Mouse (Mus musculus) bone marrow, adult 2 months (tissue): ENCODE data around the gene Tmem210. TPM values are rescaled to one million over a fixed set of nuclear protein-coding genes. Genes with fewer than 3 reads are reported as not detected.

Experiments
- H3K27ac ChIP-seq: fragments of 200-500 bp; 2 replicates; pipeline ENCODE4 v1.5.1; 2012; ENCODE audit warnings: low read depth, mild to moderate bottlenecking, control low read depth, inconsistent platforms, low read length; ENCODE audit not compliant: control insufficient read depth, poor library complexity, insufficient read depth
- H3K4me1 ChIP-seq: fragments of 200-500 bp; 2 replicates; pipeline ENCODE4 v1.6.1; 2011; ENCODE audit warnings: low read length; ENCODE audit not compliant: control insufficient read depth, insufficient read depth
- H3K4me3 ChIP-seq: fragments of 200-500 bp; replicated peaks from 2 replicates; pipeline ENCODE3; 2011; ENCODE audit warnings: mild to moderate bottlenecking, low read depth, low read length, control low read depth; ENCODE audit not compliant: control insufficient read depth
- CTCF ChIP-seq: fragments of 200-500 bp; IDR thresholded peaks from 2 replicates; pipeline ENCODE4 v1.5.1; 2011; ENCODE audit warnings: low read length, control low read depth; ENCODE audit not compliant: control insufficient read depth, insufficient read depth
- POLR2A ChIP-seq: fragments of 200-500 bp; IDR thresholded peaks from 2 replicates; pipeline ENCODE4 v1.6.1; 2011; ENCODE audit warnings: low read depth, mild to moderate bottlenecking, control low read depth, low read length, borderline replicate concordance; ENCODE audit not compliant: control insufficient read depth
- WGBS: fragments of 180-500 bp; shearing (Covaris S2); methylation state at CpG from one replicate; pipeline ENCODE4 v1.1.7; 2018; 5-methylcytosine and 5-hydroxymethylcytosine counted together
- polyA plus RNA-seq: library from polyadenylated mRNA; stranded (reverse); fragments of >200 nt; gene quantifications from 2 replicates; pipeline ENCODE4 v1.2.4, GENCODE M21; 2011; ENCODE audit warnings: low replicate concordance; ENCODE audit not compliant: missing spikeins, insufficient read depth, insufficient read length

The Tmem210 gene
- polyA plus RNA-seq, 1 experiment, result not detected

- H3K4me3 ChIP-seq, result no peak overlapping the region
- no peak overlapping the region for H3K27ac ChIP-seq
- TF ChIP-seq CTCF, result no peak
- TF ChIP-seq POLR2A, result no peak
- 42% methylated on average over 9 of the region's 9 CpGs for WGBS
- peaks cover 4% of the 10 kb centered on the region; the same call in 1 of the 2 replicates for H3K4me1 ChIP-seq
Measured at GRCm38 (mm10) chr2:25331470-25331869, 43.5 kb downstream of the Tmem210 start.

- TF ChIP-seq CTCF (peak; percentile 37; the same call in 1 of the 2 replicates), POLR2A (peak; percentile 86)
- H3K27ac ChIP-seq, result peak within 1 kb of the TSS; percentile 79
- peak within 1 kb of the TSS; percentile 82 for H3K4me3 ChIP-seq
- under 1% methylated on average over 78 of the region's 78 CpGs for WGBS
- H3K4me1 ChIP-seq, result peaks cover 4% of the 10 kb centered on the region; the same call in 1 of the 2 replicates
Measured at GRCm38 (mm10) chr2:25332286-25333160, 44.6 kb downstream of the Tmem210 start, which contains the start of gene Man1b1. Gene Man1b1, plus strand, starts transcription at chr2:25332338.

GRCm38 (mm10) chr2:25333569-25333968 is 45.6 kb downstream of the Tmem210 start:
- Histone ChIP-seq H3K27ac (no peak overlapping the region), H3K4me3 (peak overlapping the region; percentile 2), H3K4me1 (peaks cover 4% of the 10 kb centered on the region; the same call in 1 of the 2 replicates)
- no peak for TF ChIP-seq CTCF
- TF ChIP-seq POLR2A, result no peak
- WGBS, result 76% methylated on average over 2 of the region's 2 CpGs

- no peak overlapping the region for H3K27ac ChIP-seq
- H3K4me3 ChIP-seq, result no peak overlapping the region
- TF ChIP-seq CTCF (no peak), POLR2A (no peak)
- 55% methylated on average over 6 of the region's 6 CpGs for WGBS
- peaks cover 2% of the 10 kb centered on the region; the same call in 1 of the 2 replicates for H3K4me1 ChIP-seq
Measured at GRCm38 (mm10) chr2:25338303-25338702, 50.4 kb downstream of the Tmem210 start.

Other genes with a start within 250 kb of the Tmem210 start
- 11.3 and 28.2 TPM in 2 replicates for gene Nsmf, start 233.8 kb upstream of the Tmem210 start, polyA plus RNA-seq
- gene Entpd8, start 207.8 kb upstream of the Tmem210 start, polyA plus RNA-seq, result not detected in 2 replicates
- not detected in 2 replicates for gene Noxa1, start 193.0 kb upstream of the Tmem210 start, polyA plus RNA-seq
- 1.7 and 2.6 TPM in 2 replicates for gene Nrarp, start 107.4 kb upstream of the Tmem210 start, polyA plus RNA-seq
- 3.9 and 8.9 TPM in 2 replicates for gene Tor4a, start 91.3 kb upstream of the Tmem210 start, polyA plus RNA-seq
- 26.7 and 38.0 TPM in 2 replicates for gene Nelfb, start 76.7 kb upstream of the Tmem210 start, polyA plus RNA-seq
- gene Stpg3, start 73.5 kb upstream of the Tmem210 start, polyA plus RNA-seq, result not detected in 2 replicates
- not detected in 2 replicates for gene Fam166a, start 69.4 kb upstream of the Tmem210 start, polyA plus RNA-seq
- gene Tubb4b, start 63.4 kb upstream of the Tmem210 start, polyA plus RNA-seq, result 319 and 327 TPM in 2 replicates
- not detected in 2 replicates for gene Slc34a3, start 53.8 kb upstream of the Tmem210 start, polyA plus RNA-seq
- not detected in 2 replicates for gene Rnf224, start 51.4 kb upstream of the Tmem210 start, polyA plus RNA-seq
- 3.1 and 4.2 TPM in 2 replicates for gene Rnf208, start 45.9 kb upstream of the Tmem210 start, polyA plus RNA-seq
- gene Cysrt1, start 45.7 kb upstream of the Tmem210 start, polyA plus RNA-seq, result not detected in 2 replicates
- 9.9 and 22.3 TPM in 2 replicates for gene AL732309.1, start 41.3 kb upstream of the Tmem210 start, polyA plus RNA-seq
- gene Tmem203, start 32.7 kb upstream of the Tmem210 start, polyA plus RNA-seq, result 5.0 and 15.6 TPM in 2 replicates
- 1.4 and 17.5 TPM in 2 replicates for gene Tprn, start 25.5 kb upstream of the Tmem210 start, polyA plus RNA-seq
- gene Ssna1, start 15.7 kb upstream of the Tmem210 start, polyA plus RNA-seq, result 48.8 and 65.8 TPM in 2 replicates
- 20.1 and 34.3 TPM in 2 replicates for gene Anapc2, start 15.7 kb upstream of the Tmem210 start, polyA plus RNA-seq
- gene Lrrc26, start 1.8 kb downstream of the Tmem210 start, polyA plus RNA-seq, result not detected in 2 replicates
- 5.0 TPM in 1 of 2 replicates, not detected in the other for gene Grin1, start 31.0 kb downstream of the Tmem210 start, polyA plus RNA-seq
- gene Man1b1, start 44.2 kb downstream of the Tmem210 start, polyA plus RNA-seq, result 25.9 and 33.0 TPM in 2 replicates
- 22.8 and 29.5 TPM in 2 replicates for gene Dpp7, start 68.2 kb downstream of the Tmem210 start, polyA plus RNA-seq
- gene Uap1l1, start 77.5 kb downstream of the Tmem210 start, polyA plus RNA-seq, result 20.1 and 62.6 TPM in 2 replicates
- 13.7 and 27.3 TPM in 2 replicates for gene Sapcd2, start 84.2 kb downstream of the Tmem210 start, polyA plus RNA-seq
- gene Entpd2, start 107.7 kb downstream of the Tmem210 start, polyA plus RNA-seq, result 0.54 TPM in 1 of 2 replicates, not detected in the other
- 3.4 and 22.4 TPM in 2 replicates for gene Npdc1, start 111.2 kb downstream of the Tmem210 start, polyA plus RNA-seq
- gene Fut7, start 135.1 kb downstream of the Tmem210 start, polyA plus RNA-seq, result 3.4 and 17.9 TPM in 2 replicates
- 5.0 and 15.0 TPM in 2 replicates for gene Abca2, start 140.6 kb downstream of the Tmem210 start, polyA plus RNA-seq
- not detected in 2 replicates for gene Clic3, start 168.7 kb downstream of the Tmem210 start, polyA plus RNA-seq
- 42.2 and 114 TPM in 2 replicates for gene Paxx, start 172.9 kb downstream of the Tmem210 start, polyA plus RNA-seq
- 9.3 TPM in 1 of 2 replicates, not detected in the other for gene Ptgds, start 181.9 kb downstream of the Tmem210 start, polyA plus RNA-seq
- gene Lcn12, start 205.8 kb downstream of the Tmem210 start, polyA plus RNA-seq, result not detected in 2 replicates
- 18.5 and 30.4 TPM in 2 replicates for gene Fbxw5, start 212.6 kb downstream of the Tmem210 start, polyA plus RNA-seq
- gene C8g, start 213.6 kb downstream of the Tmem210 start, polyA plus RNA-seq, result 1.6 and 6.2 TPM in 2 replicates